Mouse (Mus musculus) stomach, embryonic 16.5 days (tissue): ENCODE measurements around the gene Sept12. TPM values are rescaled to one million over a fixed set of nuclear protein-coding genes. Genes with fewer than 3 reads are reported as not detected.
A peak's percentile ranks its signal among the peaks of the same experiment; 100 is the strongest.

Experiments
- ATAC-seq: fragments of 200-750 bp; cut with Nextera tagmentation; 2 replicates; pipeline ENCODE4 v1.8.0; 2017; ENCODE audit warnings: moderate number of reproducible peaks, moderate TSS enrichment; ENCODE audit not compliant: insufficient read depth, low FRiP score
- H3K27ac ChIP-seq: fragments of 300-500 bp; sonication (generic); 2 replicates; pipeline ENCODE4 v1.5.1; 2014; ENCODE audit warnings: low read length
- H3K27me3 ChIP-seq: fragments of 300-500 bp; sonication (generic); 2 replicates; pipeline ENCODE4 v1.6.1; 2014; ENCODE audit warnings: low read length, control low read depth, mixed read lengths; ENCODE audit not compliant: control insufficient read depth, insufficient read depth
- H3K36me3 ChIP-seq: fragments of 300-500 bp; sonication (generic); 2 replicates; pipeline ENCODE4 v1.6.1; 2014; ENCODE audit warnings: low read length; ENCODE audit not compliant: control insufficient read depth, insufficient read depth
- H3K4me1 ChIP-seq: fragments of 300-500 bp; sonication (generic); 2 replicates; pipeline ENCODE4 v1.6.1; 2014; ENCODE audit warnings: low read length, control low read depth, mixed read lengths; ENCODE audit not compliant: control insufficient read depth, insufficient read depth
- H3K4me2 ChIP-seq: fragments of 300-500 bp; sonication (generic); 2 replicates; pipeline ENCODE4 v1.6.1; 2014; ENCODE audit warnings: low read depth, low read length, mixed read lengths
- H3K4me3 ChIP-seq: fragments of 300-500 bp; sonication (generic); replicated peaks from 2 replicates; pipeline ENCODE4 v1.5.1; 2014; ENCODE audit warnings: mild to moderate bottlenecking, low read length
- H3K9ac ChIP-seq: fragments of 300-500 bp; sonication (generic); 2 replicates; pipeline ENCODE4 v1.6.1; 2014; ENCODE audit warnings: low read length
- H3K9me3 ChIP-seq: fragments of 300-500 bp; sonication (generic); replicated peaks from 2 replicates; pipeline ENCODE4 v1.6.1; 2016; ENCODE audit warnings: low read length, control low read depth; ENCODE audit not compliant: control insufficient read depth
- WGBS: fragments of 180-500 bp; shearing (Covaris S2); extraction: QIAGEN DNeasy Blood & Tissue Kit; methylation state at CpG from one replicate; pipeline ENCODE4 v1.1.7; 2014; 5-methylcytosine and 5-hydroxymethylcytosine counted together
- polyA plus RNA-seq: library from polyadenylated mRNA; unstranded; fragments of >200 nt; fragmentation: Nextera tagmentation; extraction: Ambion mirVana; gene quantifications from 2 replicates; pipeline ENCODE4 v1.2.1, GENCODE M21; 2015

Gene Sept12
- polyA plus RNA-seq, 1 experiment from 2014 or later, result not detected

DNA sequence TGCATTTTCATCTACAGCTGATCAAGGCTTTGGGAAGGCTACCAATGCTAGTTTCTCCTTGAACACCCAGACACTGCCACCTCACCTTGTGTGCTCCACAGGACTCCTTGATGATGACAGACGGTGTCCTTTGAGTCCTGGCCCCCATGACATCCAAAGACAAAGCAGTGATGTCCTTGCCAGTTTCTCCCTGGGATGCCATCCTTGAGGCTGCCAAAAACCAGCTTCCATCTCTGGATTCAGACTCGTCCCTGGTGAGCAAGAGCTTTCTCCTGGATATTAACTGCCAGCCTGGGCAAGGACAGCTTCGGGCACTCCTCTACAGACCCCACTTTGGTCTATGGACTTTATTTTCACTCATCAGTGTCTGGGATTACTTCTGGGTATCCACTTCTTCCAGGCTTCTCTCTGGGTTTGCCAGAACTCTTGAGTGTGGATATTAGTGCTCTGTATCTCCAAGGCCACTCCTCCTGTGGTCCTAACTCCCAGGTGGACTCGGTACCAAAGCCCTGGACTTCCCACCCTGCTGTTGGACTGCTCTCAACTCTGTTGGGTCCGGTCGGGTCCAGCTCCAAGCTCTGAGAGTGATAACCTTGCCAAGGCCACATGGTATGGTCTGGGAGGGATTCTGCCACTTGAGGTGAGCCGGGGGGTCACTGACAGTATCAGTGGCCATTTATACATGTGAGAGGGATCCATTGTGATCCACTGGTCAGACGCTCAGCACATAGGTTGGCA lies 32.1 kb downstream of the Sept12 start:
- ATAC-seq, result no peak
- Histone ChIP-seq H3K27me3 (no peaks in the 10 kb centered on the region), H3K4me1 (peaks cover 15% of the 10 kb centered on the region), H3K4me2 (no peak overlapping the region), H3K4me3 (no peak overlapping the region), H3K9me3 (no peaks in the 10 kb centered on the region), H3K27ac (no peak overlapping the region), H3K36me3 (no peaks in the 10 kb centered on the region), H3K9ac (no peak overlapping the region)
- 89% methylated on average over 8 of the region's 8 CpGs for WGBS

DNA sequence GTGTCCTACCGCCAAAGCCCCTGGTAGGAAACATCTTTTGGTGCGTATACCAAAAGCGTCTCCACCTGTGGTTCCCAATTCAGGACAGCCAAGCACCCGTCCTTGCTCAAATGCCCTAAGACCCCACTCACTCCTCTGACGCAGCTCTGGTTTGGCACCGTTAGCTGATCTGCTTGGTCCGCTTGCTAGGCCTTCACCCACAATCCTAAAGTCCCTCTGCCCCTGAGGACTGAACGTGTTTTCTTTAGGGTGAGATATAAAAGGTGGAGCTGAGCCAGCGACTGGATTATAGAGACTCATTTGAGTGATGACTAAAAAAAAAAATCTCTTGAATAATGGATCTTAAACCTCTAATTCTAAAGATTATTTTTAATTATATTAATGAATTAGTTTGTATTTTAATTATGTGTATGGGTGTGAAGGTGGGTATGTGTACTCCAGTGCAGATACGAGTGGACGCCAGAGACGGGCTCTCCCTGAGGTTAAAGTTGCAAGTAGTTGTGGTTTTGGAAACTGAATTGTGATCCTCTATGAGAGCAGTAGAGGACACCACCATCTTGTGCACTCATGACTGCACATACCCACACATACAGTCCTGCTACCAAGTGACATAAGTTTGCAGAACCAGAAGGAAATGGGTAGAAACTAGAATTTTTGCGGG lies 32.8 kb downstream of the Sept12 start:
- no peak for ATAC-seq
- Histone ChIP-seq H3K27me3 (no peaks in the 10 kb centered on the region), H3K4me1 (peaks cover 15% of the 10 kb centered on the region), H3K36me3 (no peaks in the 10 kb centered on the region), H3K27ac (peak overlapping the region; percentile 78), H3K4me2 (peak overlapping the region; percentile 91), H3K4me3 (peak overlapping the region; percentile 90), H3K9ac (peak overlapping the region; percentile 93), H3K9me3 (no peaks in the 10 kb centered on the region)
- WGBS, result 19% methylated on average over 13 of the region's 13 CpGs

DNA sequence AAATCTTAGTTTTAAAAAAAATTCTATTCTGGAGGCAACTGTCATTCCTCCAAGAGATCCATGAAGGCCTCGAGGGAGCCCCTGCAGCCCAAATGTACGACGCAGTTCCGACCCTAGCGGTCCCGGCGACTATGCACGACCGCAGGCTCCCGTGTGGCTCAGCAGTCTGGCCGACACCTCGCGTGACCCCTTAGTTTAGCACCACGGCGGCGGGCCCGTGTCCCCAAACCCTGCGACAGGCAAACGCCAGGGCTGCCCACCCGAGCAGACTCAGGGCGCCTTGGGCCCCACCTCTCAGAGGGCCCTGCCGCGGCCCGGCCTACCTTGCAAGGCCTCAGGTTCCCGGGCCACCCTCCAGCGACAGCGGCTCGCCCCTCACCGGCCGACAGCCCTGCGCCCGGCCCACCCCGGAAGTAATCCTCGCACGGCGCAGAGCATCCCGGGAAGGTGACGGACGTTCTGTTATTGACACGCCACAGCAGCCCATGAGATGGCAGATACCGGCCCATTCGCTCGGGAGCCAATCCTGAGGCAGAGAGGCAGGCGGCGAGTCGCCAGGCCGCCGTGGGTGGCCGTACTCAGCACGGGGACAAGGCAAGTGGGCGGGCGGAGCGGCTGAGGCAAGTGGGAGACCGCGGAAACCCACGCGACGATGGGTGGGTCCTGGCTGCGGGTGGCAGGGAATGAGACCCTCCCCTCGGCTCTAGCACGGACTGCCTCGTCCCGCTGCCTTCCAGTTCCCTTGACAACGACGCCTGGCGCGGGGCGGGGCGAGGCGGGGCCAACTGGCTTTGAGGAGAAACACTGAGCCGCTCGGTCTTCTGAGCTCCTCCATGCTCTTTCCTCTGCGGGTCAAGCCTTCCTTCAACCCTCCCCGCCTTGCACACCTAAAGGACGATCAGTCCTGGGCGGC lies 33.6 kb downstream of the Sept12 start, which contains the start of gene Anks3:
Gene Anks3, minus strand, starts transcription at position 409 of the 913 bp plus-strand sequence.
- Histone ChIP-seq H3K27ac (peak within 1 kb of the TSS; percentile 78), H3K9ac (peak within 1 kb of the TSS; percentile 93), H3K36me3 (no peaks in the 10 kb centered on the region), H3K4me3 (peak within 1 kb of the TSS; percentile 90), H3K4me2 (peak within 1 kb of the TSS; percentile 91), H3K27me3 (no peaks in the 10 kb centered on the region), H3K9me3 (no peaks in the 10 kb centered on the region), H3K4me1 (peaks cover 15% of the 10 kb centered on the region)
- WGBS, result under 1% methylated on average over 76 of the region's 76 CpGs
- peak; percentile 98 for ATAC-seq

DNA sequence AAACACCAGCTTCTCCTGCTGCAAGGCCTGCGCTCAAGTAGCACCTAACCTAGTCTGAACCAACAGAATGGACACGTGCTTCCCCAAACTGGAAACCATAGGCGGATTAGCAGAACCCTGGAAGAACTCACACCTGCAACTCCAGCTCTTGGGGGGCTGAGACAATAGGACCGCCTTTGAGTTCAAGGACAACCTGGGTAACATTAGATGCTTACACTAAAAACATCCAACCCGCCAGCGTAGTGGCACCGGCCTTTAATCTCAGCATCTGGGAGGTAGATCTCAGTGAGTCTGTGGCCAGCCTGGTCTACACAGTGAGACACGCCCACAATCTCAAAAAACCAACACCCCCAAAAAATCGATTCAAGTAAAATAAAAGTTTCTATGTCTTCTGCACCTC lies 34.3 kb downstream of the Sept12 start:
- no peaks in the 10 kb centered on the region for H3K27me3 ChIP-seq
- ATAC-seq, result no peak
- H3K9ac ChIP-seq, result peak overlapping the region; percentile 93
- no peaks in the 10 kb centered on the region for H3K9me3 ChIP-seq
- no peaks in the 10 kb centered on the region for H3K36me3 ChIP-seq
- peak overlapping the region; percentile 90 for H3K4me3 ChIP-seq
- peak overlapping the region; percentile 91 for H3K4me2 ChIP-seq
- H3K4me1 ChIP-seq, result peaks cover 15% of the 10 kb centered on the region
- no peak overlapping the region for H3K27ac ChIP-seq
- 41% methylated on average over 9 of the region's 9 CpGs for WGBS

DNA sequence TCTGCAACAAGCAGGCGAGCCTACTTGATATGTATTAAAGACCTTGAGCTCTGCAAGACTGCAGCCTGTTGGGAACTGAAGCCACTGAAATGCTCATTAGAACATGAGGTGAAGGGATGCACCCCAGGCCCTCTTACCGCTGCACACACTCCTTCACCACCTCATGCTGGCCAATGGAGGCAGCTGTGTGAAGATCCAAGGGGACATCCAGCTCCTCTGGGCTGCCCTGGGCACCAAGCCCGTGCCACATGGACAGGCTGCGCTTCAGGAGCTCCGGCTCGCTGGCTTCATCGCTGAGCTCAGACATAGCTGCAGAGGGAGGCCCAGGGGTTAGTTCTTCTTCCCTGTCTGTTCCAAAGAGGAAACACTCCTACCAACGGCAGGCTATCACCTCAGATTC lies 37.4 kb downstream of the Sept12 start:
- H3K36me3 ChIP-seq, result peaks cover 9% of the 10 kb centered on the region; the same call in 1 of the 2 replicates
- peaks cover 15% of the 10 kb centered on the region for H3K4me1 ChIP-seq
- no peak overlapping the region for H3K4me3 ChIP-seq
- no peaks in the 10 kb centered on the region for H3K9me3 ChIP-seq
- 84% methylated on average over 8 of the region's 8 CpGs for WGBS
- H3K9ac ChIP-seq, result no peak overlapping the region
- H3K27ac ChIP-seq, result no peak overlapping the region
- no peak for ATAC-seq
- H3K4me2 ChIP-seq, result no peak overlapping the region
- H3K27me3 ChIP-seq, result no peaks in the 10 kb centered on the region

DNA sequence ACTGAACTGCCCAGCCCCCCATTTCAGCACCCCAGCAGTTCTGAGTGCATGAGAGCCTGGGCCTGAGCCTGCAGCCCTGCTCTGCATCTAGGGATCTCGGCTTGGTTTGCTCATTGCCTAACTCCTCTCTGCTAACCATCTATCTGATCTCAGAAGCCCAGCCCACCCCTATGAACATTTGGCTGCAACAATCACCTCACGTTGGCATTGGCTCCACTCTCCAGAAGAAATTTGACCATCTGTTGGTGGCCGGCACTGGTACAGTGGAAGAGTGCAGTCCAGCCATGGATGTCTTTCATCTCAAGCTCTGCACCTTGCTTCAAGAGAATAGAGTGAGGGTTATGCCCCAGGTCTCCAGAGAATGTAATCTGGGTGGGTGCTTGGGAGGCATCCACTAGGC lies 40.2 kb downstream of the Sept12 start:
- Histone ChIP-seq H3K27ac (no peak overlapping the region), H3K4me3 (no peak overlapping the region), H3K9me3 (no peaks in the 10 kb centered on the region), H3K4me2 (no peak overlapping the region), H3K27me3 (no peaks in the 10 kb centered on the region), H3K4me1 (peaks cover 5% of the 10 kb centered on the region; the same call in 1 of the 2 replicates), H3K36me3 (peaks cover 29% of the 10 kb centered on the region), H3K9ac (no peak overlapping the region)
- no peak for ATAC-seq
- WGBS, result 85% methylated on average over 3 of the region's 3 CpGs

DNA sequence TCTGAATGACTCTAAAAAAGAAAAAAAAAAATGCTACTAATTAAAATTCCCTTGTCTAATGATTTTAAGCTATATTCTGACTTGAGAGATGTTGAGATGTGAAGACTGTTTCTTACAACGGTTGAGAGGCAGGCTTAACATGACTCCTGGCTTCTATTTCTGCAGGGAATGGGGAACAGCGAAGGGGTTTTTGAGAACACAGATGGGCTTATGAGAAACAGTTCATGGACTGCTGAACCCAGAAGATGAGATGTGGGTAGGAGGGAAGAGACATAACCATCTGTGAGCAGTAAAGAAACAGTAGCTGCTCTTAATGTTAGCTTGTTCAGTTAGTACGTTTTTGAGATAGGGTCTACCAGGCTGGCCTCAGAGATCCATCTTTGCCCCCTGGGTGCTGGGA lies 41.0 kb downstream of the Sept12 start:
- Histone ChIP-seq H3K4me3 (no peak overlapping the region), H3K4me2 (no peak overlapping the region), H3K27ac (no peak overlapping the region), H3K36me3 (peaks cover 32% of the 10 kb centered on the region), H3K27me3 (no peaks in the 10 kb centered on the region), H3K9me3 (no peaks in the 10 kb centered on the region), H3K9ac (no peak overlapping the region), H3K4me1 (no peaks in the 10 kb centered on the region)
- 88% methylated on average over 3 of the region's 3 CpGs for WGBS
- ATAC-seq, result no peak

DNA sequence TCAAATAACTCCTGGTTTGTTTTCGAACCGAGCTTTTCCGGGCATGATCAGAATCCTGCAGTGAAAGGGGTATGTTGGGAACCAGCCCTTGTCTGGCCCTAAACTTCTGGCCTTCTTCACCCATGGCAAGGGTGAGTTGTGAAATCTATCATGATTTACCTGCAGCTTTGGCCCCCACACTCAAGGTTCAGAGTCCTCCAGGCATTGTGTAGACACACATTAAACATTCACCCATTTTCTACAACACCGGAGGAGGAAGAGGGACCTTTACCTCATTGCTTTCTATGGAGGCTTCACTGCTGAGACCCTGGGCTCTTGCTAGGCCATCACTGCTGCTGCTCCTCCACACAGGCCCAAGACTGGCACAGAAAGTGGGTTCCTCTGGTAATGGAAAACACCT lies 50.3 kb downstream of the Sept12 start:
- Histone ChIP-seq H3K4me1 (no peaks in the 10 kb centered on the region), H3K4me2 (no peak overlapping the region), H3K9ac (no peak overlapping the region), H3K4me3 (no peak overlapping the region), H3K36me3 (peaks cover 19% of the 10 kb centered on the region), H3K27me3 (no peaks in the 10 kb centered on the region), H3K27ac (no peak overlapping the region), H3K9me3 (no peaks in the 10 kb centered on the region)
- ATAC-seq, result no peak
- WGBS, result 84% methylated on average over 4 of the region's 4 CpGs
